Mouse (Mus musculus) testis, adult 2 months (tissue): Measurements from ENCODE around the gene Rbm28. TPM values are rescaled to one million over a fixed set of nuclear protein-coding genes. Genes with fewer than 3 reads are reported as not detected.
"Not testable (repeated sequence)": the region's sequence is repeated elsewhere in the genome, so short reads cannot be mapped to it uniquely, and the experiment has no call there.

ENCODE experiments used
- H3K27ac ChIP-seq: fragments of 200-500 bp; 2 replicates; pipeline ENCODE4 v1.5.1; 2012; ENCODE audit warnings: low read depth, low read length; ENCODE audit not compliant: control insufficient read depth, insufficient read depth
- H3K27me3 ChIP-seq: fragments of 200-500 bp; 2 replicates; pipeline ENCODE4 v1.6.1; 2012; ENCODE audit warnings: mild to moderate bottlenecking, low read length, moderate library complexity; ENCODE audit not compliant: control insufficient read depth, insufficient read depth
- H3K36me3 ChIP-seq: fragments of 200-500 bp; 2 replicates; pipeline ENCODE4 v1.6.1; 2012; ENCODE audit warnings: mild to moderate bottlenecking, low read length; ENCODE audit not compliant: control insufficient read depth, insufficient read depth
- H3K4me1 ChIP-seq: fragments of 200-500 bp; 2 replicates; pipeline ENCODE4 v1.6.1; 2012; ENCODE audit warnings: low read length; ENCODE audit not compliant: control insufficient read depth, insufficient read depth
- H3K4me3 ChIP-seq: fragments of 200-500 bp; 2 replicates; pipeline ENCODE4 v1.5.1; 2012; ENCODE audit warnings: low read depth, mild to moderate bottlenecking, low read length, moderate library complexity, mixed read lengths; ENCODE audit not compliant: control insufficient read depth
- CTCF ChIP-seq: fragments of 200-500 bp; IDR thresholded peaks from 2 replicates; pipeline ENCODE4 v1.5.1; 2012; ENCODE audit warnings: low read depth, mild to moderate bottlenecking, inconsistent platforms, low read length, moderate library complexity; ENCODE audit not compliant: control insufficient read depth, insufficient read depth, insufficient replicate concordance
- POLR2A ChIP-seq: fragments of 200-500 bp; IDR thresholded peaks from 2 replicates; pipeline ENCODE4 v1.6.1; 2012; ENCODE audit warnings: low read depth, mild to moderate bottlenecking, inconsistent platforms, low read length, moderate library complexity; ENCODE audit not compliant: control insufficient read depth
- polyA plus RNA-seq: library from polyadenylated mRNA; depleted of rRNA; stranded (reverse); fragments of >200 nt; gene quantifications from 2 replicates; pipeline ENCODE4 v1.2.3, GENCODE M21; 2012

Gene Rbm28
- polyA plus RNA-seq, 1 experiment = 27.1 TPM

DNA sequence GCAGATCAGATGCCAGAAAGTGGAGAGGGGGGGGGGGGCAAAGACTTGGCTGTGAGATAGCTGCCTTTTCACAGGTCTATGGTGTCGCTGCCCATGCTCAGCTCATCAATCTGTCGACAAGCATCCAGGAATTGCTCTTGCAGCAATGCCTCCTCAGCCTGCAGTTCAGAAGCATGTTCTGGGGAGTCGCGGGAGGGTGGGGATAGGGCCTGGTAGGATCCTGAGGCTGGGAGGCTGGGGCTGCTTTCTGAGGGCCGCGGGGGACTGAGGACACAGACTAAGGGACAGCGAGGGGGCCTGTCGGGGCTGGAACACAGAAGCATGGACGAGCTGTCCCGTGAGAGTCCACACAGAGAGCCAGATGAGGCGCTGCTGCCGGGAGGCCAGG is 4.9 kb upstream of the Rbm28 start:
- peaks cover 9% of the 10 kb centered on the region for H3K4me1 ChIP-seq
- H3K27ac ChIP-seq = no peak overlapping the region
- no peaks in the 10 kb centered on the region for H3K36me3 ChIP-seq
- no peak for TF ChIP-seq CTCF
- no peak for TF ChIP-seq POLR2A
- no peak overlapping the region; the same call in 1 of the 2 replicates for H3K4me3 ChIP-seq
- no peaks in the 10 kb centered on the region for H3K27me3 ChIP-seq

DNA sequence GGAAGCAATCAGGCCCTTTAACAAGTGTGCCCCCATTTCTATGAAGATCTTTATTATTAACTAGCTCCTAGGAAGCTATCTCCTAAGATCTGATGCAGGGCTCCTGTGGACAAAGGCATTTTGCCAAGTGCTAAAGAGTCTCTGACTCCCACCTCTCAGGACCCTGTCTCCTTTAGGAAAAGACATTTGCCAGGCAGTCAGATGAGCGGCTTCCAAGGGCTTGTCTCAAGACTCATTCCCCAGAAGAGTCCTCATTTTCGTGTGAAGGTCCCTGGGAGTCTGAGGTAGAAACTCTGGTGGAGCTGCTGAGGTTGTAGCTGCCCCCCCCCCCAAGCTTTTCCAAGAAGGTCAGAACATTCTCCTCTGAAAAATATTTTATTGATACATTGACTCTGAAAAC is 4.1 kb upstream of the Rbm28 start:
- Histone ChIP-seq H3K27ac (no peak overlapping the region), H3K4me1 (peaks cover 9% of the 10 kb centered on the region), H3K27me3 (no peaks in the 10 kb centered on the region), H3K4me3 (no peak overlapping the region), H3K36me3 (no peaks in the 10 kb centered on the region)
- TF ChIP-seq CTCF (no peak), POLR2A (no peak)

DNA sequence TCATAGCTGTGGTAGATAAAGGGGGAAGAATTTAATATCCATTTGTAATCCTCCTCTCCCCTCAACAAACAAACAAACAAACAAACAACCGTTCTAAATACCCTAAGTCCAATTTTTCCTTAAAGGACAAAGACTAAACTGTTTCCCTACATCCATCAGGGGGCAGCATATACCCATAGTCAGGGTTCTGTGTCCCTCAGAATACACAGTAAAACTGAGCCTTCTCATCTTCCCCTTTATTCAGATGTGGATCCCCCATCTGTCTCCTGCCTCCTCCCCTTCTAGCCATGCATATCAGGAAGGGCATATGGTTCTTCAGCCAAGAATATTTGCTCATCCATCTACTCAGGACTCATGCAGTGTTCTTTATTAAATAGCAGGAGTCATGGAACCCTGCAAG is 1.4 kb upstream of the Rbm28 start:
- Histone ChIP-seq H3K36me3 (no peaks in the 10 kb centered on the region), H3K27me3 (no peaks in the 10 kb centered on the region)
- TF ChIP-seq CTCF (no peak), POLR2A (no peak)

DNA sequence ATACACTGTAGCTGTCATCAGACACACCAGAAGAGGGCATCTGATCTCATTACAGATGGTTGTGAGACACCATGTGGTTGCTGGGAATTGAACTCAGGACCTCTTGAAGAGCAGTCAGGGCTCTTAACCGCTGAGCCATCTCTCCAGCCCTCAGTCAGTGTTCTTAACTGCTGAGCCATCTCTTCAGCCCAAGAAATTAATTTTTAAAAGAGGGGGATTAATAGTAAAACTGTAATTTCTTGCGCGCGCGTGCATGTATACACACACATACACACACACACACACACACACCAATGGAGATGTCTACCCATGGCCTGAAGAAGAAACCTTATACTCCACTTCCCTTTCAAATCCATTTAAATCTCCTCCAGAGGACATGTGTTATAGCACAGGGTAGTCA is 3.5 kb downstream of the Rbm28 start:
- not testable (repeated sequence) for H3K27ac ChIP-seq, H3K4me3 ChIP-seq, H3K4me1 ChIP-seq, H3K36me3 ChIP-seq, H3K27me3 ChIP-seq

More for the DNA sequence above, 1.4 kb upstream of the Rbm28 start:
- no peak overlapping the region for H3K27ac ChIP-seq
- no peak overlapping the region for H3K4me3 ChIP-seq
- peaks cover 9% of the 10 kb centered on the region for H3K4me1 ChIP-seq

DNA sequence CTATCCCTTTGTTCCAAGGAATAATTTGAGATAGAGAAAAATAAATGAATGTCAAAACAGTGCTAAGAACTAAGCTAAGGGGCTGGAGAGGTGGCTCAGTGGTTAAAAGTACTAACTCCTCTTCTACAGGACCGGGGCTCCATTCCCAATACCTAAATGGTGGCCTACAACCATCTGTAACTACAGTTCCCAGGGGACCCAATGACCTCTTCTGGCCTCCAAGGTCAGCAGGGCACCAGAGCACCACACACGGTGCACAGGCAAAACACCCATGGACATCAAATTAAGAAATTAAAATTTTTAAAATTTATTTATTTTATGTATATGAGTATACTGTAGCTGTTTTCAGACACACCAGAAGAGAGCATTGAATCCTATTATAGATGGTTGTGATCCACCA is 4.0 kb downstream of the Rbm28 start:
- TF ChIP-seq CTCF (no peak), POLR2A (no peak)
- no peak overlapping the region for H3K4me3 ChIP-seq
- no peak overlapping the region for H3K27ac ChIP-seq
- no peaks in the 10 kb centered on the region for H3K4me1 ChIP-seq
- no peaks in the 10 kb centered on the region; the same call in 1 of the 2 replicates for H3K36me3 ChIP-seq
- H3K27me3 ChIP-seq = no peaks in the 10 kb centered on the region

DNA sequence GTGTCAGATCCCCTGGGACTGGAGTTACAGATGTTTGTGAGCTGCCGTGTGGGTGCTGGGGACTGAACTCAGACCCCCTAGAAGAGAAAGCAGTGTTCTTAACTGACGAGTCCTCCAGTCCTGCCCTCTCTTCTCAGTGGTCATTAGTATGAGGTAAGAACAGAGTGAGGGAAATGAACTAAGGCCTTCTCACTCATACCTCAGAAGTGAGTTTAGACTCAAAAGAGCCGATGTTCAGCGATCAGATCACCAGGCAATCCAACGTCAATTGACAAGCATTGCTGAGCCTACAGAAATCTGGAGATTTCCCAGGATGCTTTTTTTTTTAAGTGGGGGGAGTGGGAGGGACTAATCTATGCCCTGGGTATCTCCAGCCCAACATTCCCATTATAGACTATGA is 8.5 kb downstream of the Rbm28 start:
- no peaks in the 10 kb centered on the region for H3K4me1 ChIP-seq
- H3K27ac ChIP-seq = no peak overlapping the region
- TF ChIP-seq CTCF = no peak
- no peak for TF ChIP-seq POLR2A
- peaks cover 7% of the 10 kb centered on the region for H3K36me3 ChIP-seq
- no peak overlapping the region for H3K4me3 ChIP-seq
- no peaks in the 10 kb centered on the region for H3K27me3 ChIP-seq

DNA sequence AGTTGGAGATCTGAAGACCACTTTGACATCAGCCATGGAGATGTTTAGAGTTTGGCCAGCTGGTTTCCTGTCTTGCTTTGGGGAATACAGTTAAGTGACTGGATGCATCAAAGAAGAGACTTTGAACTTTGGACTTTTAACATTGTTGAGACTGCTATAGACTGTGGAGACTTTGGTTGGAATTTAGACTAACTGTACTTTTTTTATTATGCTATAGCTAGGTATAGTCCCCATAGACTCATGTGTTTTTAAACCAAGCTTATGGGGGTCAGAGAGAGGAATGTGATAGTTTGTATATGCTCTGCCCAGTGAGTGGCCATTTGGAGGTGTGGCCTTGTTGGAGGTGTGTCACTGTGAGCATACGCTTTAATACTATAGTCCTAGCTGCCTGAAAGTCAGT is 14.8 kb downstream of the Rbm28 start:
- Histone ChIP-seq H3K36me3 (peaks cover 7% of the 10 kb centered on the region), H3K4me3 (no peak overlapping the region), H3K27me3 (no peaks in the 10 kb centered on the region), H3K27ac (no peak overlapping the region), H3K4me1 (peaks cover 3% of the 10 kb centered on the region)
- TF ChIP-seq CTCF (no peak), POLR2A (no peak)

DNA sequence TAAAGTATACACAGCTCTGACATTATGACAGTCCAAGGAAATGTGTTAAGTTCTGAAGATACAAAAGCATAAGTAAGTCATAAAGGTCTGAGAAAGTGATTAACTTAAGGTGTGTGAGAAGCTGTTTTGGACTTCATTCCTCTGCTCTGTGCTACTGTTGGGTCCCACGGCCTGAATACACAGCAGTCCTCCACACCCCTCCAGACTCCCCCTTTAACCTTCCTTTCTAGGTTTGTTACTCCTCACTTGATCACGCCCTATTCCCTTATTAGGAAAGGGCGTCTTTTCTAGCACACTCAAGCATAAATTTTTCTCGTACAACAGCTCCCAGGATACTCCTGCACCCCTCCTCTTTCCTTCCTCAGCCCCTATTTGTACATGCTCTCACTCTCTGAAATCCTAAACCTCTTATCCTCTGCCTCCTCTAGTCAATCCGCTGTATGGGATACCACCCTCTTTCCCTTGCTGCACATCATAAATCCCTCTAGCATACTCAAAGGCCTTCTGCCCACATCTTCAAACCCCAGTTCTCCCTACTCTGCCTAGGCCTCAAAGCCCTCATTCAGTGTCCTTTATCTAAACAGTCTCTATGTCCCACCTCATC is 17.3 kb downstream of the Rbm28 start:
- H3K36me3 ChIP-seq = peaks cover under 1% of the 10 kb centered on the region; the same call in 1 of the 2 replicates
- no peak for TF ChIP-seq CTCF
- no peak overlapping the region for H3K4me3 ChIP-seq
- H3K4me1 ChIP-seq = peaks cover 3% of the 10 kb centered on the region
- no peak overlapping the region for H3K27ac ChIP-seq
- H3K27me3 ChIP-seq = no peaks in the 10 kb centered on the region
